Mouse (Mus musculus): Measurements from ENCODE around the gene Lyrm7. TPM values are rescaled to one million over a fixed set of nuclear protein-coding genes. Genes with fewer than 3 reads are reported as not detected.
"Not testable (repeated sequence)": the region's sequence is repeated elsewhere in the genome, so short reads cannot be mapped to it uniquely, and the experiment has no call there.

The Lyrm7 gene
- polyA plus RNA-seq, 1 experiment from 2014 or later, result 10.9 TPM

GRCm38 (mm10) chr11:54899657-54900056 lies 38.9 kb upstream of the Lyrm7 start:
- Histone ChIP-seq H3K27me3 (no peaks in the 10 kb centered on the region), H3K4me2 (replicated peaks) (no peak overlapping the region), H3K9ac (no peak overlapping the region), H3K4me1 (peaks cover 11% of the 10 kb centered on the region), H3K27ac (replicated peaks) (no peak overlapping the region), H3K36me3 (no peaks in the 10 kb centered on the region), H3K9me3 (replicated peaks) (no peaks in the 10 kb centered on the region), H3K4me3 (replicated peaks) (no peak overlapping the region)
- ATAC-seq (ENCODE audit: insufficient number of reproducible peaks, low FRiP score, low TSS enrichment, low read depth), result no peak
- WGBS, result 72% methylated on average over 4 of the region's 4 CpGs

GRCm38 (mm10) chr11:54897470-54897869 lies 36.8 kb upstream of the Lyrm7 start:
- Histone ChIP-seq H3K4me1 (peaks cover under 1% of the 10 kb centered on the region; the same call in 1 of the 2 replicates), H3K36me3 (no peaks in the 10 kb centered on the region), H3K9ac (no peak overlapping the region), H3K27me3 (no peaks in the 10 kb centered on the region), H3K27ac (replicated peaks) (no peak overlapping the region), H3K4me3 (replicated peaks) (no peak overlapping the region), H3K9me3 (replicated peaks) (no peaks in the 10 kb centered on the region), H3K4me2 (replicated peaks) (no peak overlapping the region)
- WGBS, result 57% methylated on average over 5 of the region's 5 CpGs
- ATAC-seq (ENCODE audit: insufficient number of reproducible peaks, low FRiP score, low TSS enrichment, low read depth), result no peak

GRCm38 (mm10) chr11:54896646-54897045 lies 35.9 kb upstream of the Lyrm7 start:
- H3K9me3 ChIP-seq (replicated peaks); H3K4me3 ChIP-seq (replicated peaks); H3K4me1 ChIP-seq; H3K27ac ChIP-seq (replicated peaks); H3K4me2 ChIP-seq (replicated peaks); H3K27me3 ChIP-seq; H3K36me3 ChIP-seq; H3K9ac ChIP-seq; ATAC-seq (ENCODE audit: insufficient number of reproducible peaks, low FRiP score, low TSS enrichment, low read depth): not testable (repeated sequence)
- WGBS, result 79% methylated on average over 3 of the region's 3 CpGs

- ATAC-seq (ENCODE audit: insufficient number of reproducible peaks, low FRiP score, low TSS enrichment, low read depth), result no peak
- Histone ChIP-seq H3K4me1 (no peaks in the 10 kb centered on the region), H3K4me3 (replicated peaks) (no peak overlapping the region), H3K27me3 (no peaks in the 10 kb centered on the region), H3K36me3 (no peaks in the 10 kb centered on the region), H3K9me3 (replicated peaks) (no peaks in the 10 kb centered on the region), H3K4me2 (replicated peaks) (no peak overlapping the region), H3K27ac (replicated peaks) (no peak overlapping the region), H3K9ac (no peak overlapping the region)
- 65% methylated on average over 9 of the region's 9 CpGs for WGBS
Measured at GRCm38 (mm10) chr11:54894589-54894988, 33.9 kb upstream of the Lyrm7 start.

- no peaks in the 10 kb centered on the region for H3K27me3 ChIP-seq
- no peak overlapping the region for H3K4me2 ChIP-seq (replicated peaks)
- no peak overlapping the region for H3K9ac ChIP-seq
- ATAC-seq (ENCODE audit: insufficient number of reproducible peaks, low FRiP score, low TSS enrichment, low read depth), result no peak
- no peak overlapping the region for H3K27ac ChIP-seq (replicated peaks)
- H3K36me3 ChIP-seq, result no peaks in the 10 kb centered on the region
- no peaks in the 10 kb centered on the region for H3K4me1 ChIP-seq
- WGBS, result 43% methylated on average over 7 of the region's 7 CpGs
- no peaks in the 10 kb centered on the region for H3K9me3 ChIP-seq (replicated peaks)
- H3K4me3 ChIP-seq (replicated peaks), result no peak overlapping the region
Measured at GRCm38 (mm10) chr11:54892091-54892490, 31.4 kb upstream of the Lyrm7 start.

- H3K27ac ChIP-seq (replicated peaks), result no peak overlapping the region
- H3K4me2 ChIP-seq (replicated peaks), result no peak overlapping the region
- ATAC-seq (ENCODE audit: insufficient number of reproducible peaks, low FRiP score, low TSS enrichment, low read depth), result no peak
- H3K9ac ChIP-seq, result no peak overlapping the region
- no peak overlapping the region for H3K4me3 ChIP-seq (replicated peaks)
- H3K4me1 ChIP-seq, result no peaks in the 10 kb centered on the region
- no peaks in the 10 kb centered on the region for H3K27me3 ChIP-seq
- no peaks in the 10 kb centered on the region for H3K36me3 ChIP-seq
- no peaks in the 10 kb centered on the region for H3K9me3 ChIP-seq (replicated peaks)
- 91% methylated on average over 5 of the region's 5 CpGs for WGBS
Measured at GRCm38 (mm10) chr11:54891341-54891740, 30.6 kb upstream of the Lyrm7 start.

- ATAC-seq (ENCODE audit: insufficient number of reproducible peaks, low FRiP score, low TSS enrichment, low read depth), result no peak
- Histone ChIP-seq H3K27ac (replicated peaks) (no peak overlapping the region), H3K4me2 (replicated peaks) (no peak overlapping the region), H3K27me3 (no peaks in the 10 kb centered on the region), H3K4me1 (peaks cover 7% of the 10 kb centered on the region; the same call in 1 of the 2 replicates), H3K36me3 (no peaks in the 10 kb centered on the region), H3K9ac (no peak overlapping the region), H3K9me3 (replicated peaks) (no peaks in the 10 kb centered on the region), H3K4me3 (replicated peaks) (no peak overlapping the region)
- 67% methylated on average over 6 of the region's 6 CpGs for WGBS
Measured at GRCm38 (mm10) chr11:54887927-54888326, 27.2 kb upstream of the Lyrm7 start.

- Histone ChIP-seq H3K36me3 (no peaks in the 10 kb centered on the region), H3K4me1 (peaks cover 16% of the 10 kb centered on the region; the same call in 1 of the 2 replicates), H3K9me3 (replicated peaks) (no peaks in the 10 kb centered on the region), H3K27me3 (no peaks in the 10 kb centered on the region), H3K4me2 (replicated peaks) (no peak overlapping the region), H3K9ac (no peak overlapping the region), H3K4me3 (replicated peaks) (no peak overlapping the region), H3K27ac (replicated peaks) (no peak overlapping the region)
- ATAC-seq (ENCODE audit: insufficient number of reproducible peaks, low FRiP score, low TSS enrichment, low read depth), result no peak
- WGBS, result 80% methylated on average over 2 of the region's 2 CpGs
Measured at GRCm38 (mm10) chr11:54885406-54885805, 24.7 kb upstream of the Lyrm7 start.

GRCm38 (mm10) chr11:54884937-54885336 lies 24.2 kb upstream of the Lyrm7 start:
- Histone ChIP-seq H3K36me3 (no peaks in the 10 kb centered on the region), H3K27me3 (no peaks in the 10 kb centered on the region), H3K4me2 (replicated peaks) (no peak overlapping the region), H3K9me3 (replicated peaks) (no peaks in the 10 kb centered on the region), H3K27ac (replicated peaks) (no peak overlapping the region), H3K4me1 (peaks cover 16% of the 10 kb centered on the region; the same call in 1 of the 2 replicates), H3K9ac (no peak overlapping the region), H3K4me3 (replicated peaks) (no peak overlapping the region)
- WGBS, result 21% methylated on average over 5 of the region's 5 CpGs
- ATAC-seq (ENCODE audit: insufficient number of reproducible peaks, low FRiP score, low TSS enrichment, low read depth), result no peak

GRCm38 (mm10) chr11:54884197-54884828 lies 23.6 kb upstream of the Lyrm7 start:
- Histone ChIP-seq H3K4me1 (peaks cover 16% of the 10 kb centered on the region; the same call in 1 of the 2 replicates), H3K9me3 (replicated peaks) (no peaks in the 10 kb centered on the region), H3K4me2 (replicated peaks) (no peak overlapping the region), H3K27ac (replicated peaks) (no peak overlapping the region), H3K36me3 (no peaks in the 10 kb centered on the region), H3K27me3 (no peaks in the 10 kb centered on the region), H3K9ac (no peak overlapping the region), H3K4me3 (replicated peaks) (no peak overlapping the region)
- no peak for ATAC-seq (ENCODE audit: insufficient number of reproducible peaks, low FRiP score, low TSS enrichment, low read depth)
- 75% methylated on average over 5 of the region's 5 CpGs for WGBS

GRCm38 (mm10) chr11:54882671-54883070 lies 22.0 kb upstream of the Lyrm7 start:
- peak; percentile 79 for ATAC-seq (ENCODE audit: insufficient number of reproducible peaks, low FRiP score, low TSS enrichment, low read depth)
- no peaks in the 10 kb centered on the region for H3K36me3 ChIP-seq
- H3K9me3 ChIP-seq (replicated peaks), result no peaks in the 10 kb centered on the region
- H3K4me2 ChIP-seq (replicated peaks), result no peak overlapping the region
- H3K4me1 ChIP-seq, result peaks cover 16% of the 10 kb centered on the region; the same call in 1 of the 2 replicates
- no peaks in the 10 kb centered on the region for H3K27me3 ChIP-seq
- peak overlapping the region; percentile 19; the same call in 1 of the 2 replicates for H3K27ac ChIP-seq (replicated peaks)
- H3K4me3 ChIP-seq (replicated peaks), result no peak overlapping the region
- WGBS, result 16% methylated on average over 8 of the region's 8 CpGs
- no peak overlapping the region for H3K9ac ChIP-seq

GRCm38 (mm10) chr11:54881051-54881474 lies 20.3 kb upstream of the Lyrm7 start:
- no peak for ATAC-seq (ENCODE audit: insufficient number of reproducible peaks, low FRiP score, low TSS enrichment, low read depth)
- no peaks in the 10 kb centered on the region for H3K27me3 ChIP-seq
- H3K9me3 ChIP-seq (replicated peaks), result no peaks in the 10 kb centered on the region
- H3K4me2 ChIP-seq (replicated peaks), result no peak overlapping the region
- no peak overlapping the region for H3K9ac ChIP-seq
- no peaks in the 10 kb centered on the region for H3K36me3 ChIP-seq
- WGBS, result 19% methylated on average over 2 of the region's 2 CpGs
- no peak overlapping the region for H3K4me3 ChIP-seq (replicated peaks)
- H3K27ac ChIP-seq (replicated peaks), result no peak overlapping the region
- peaks cover 16% of the 10 kb centered on the region; the same call in 1 of the 2 replicates for H3K4me1 ChIP-seq
